Mouse (Mus musculus): ENCODE results near the gene Ldlrad1. TPM values are rescaled to one million over a fixed set of nuclear protein-coding genes. Genes with fewer than 3 reads are reported as not detected.

The Ldlrad1 gene
- total and polyA plus RNA-seq, 2 experiments from 2014 or later, result not detected

DNA sequence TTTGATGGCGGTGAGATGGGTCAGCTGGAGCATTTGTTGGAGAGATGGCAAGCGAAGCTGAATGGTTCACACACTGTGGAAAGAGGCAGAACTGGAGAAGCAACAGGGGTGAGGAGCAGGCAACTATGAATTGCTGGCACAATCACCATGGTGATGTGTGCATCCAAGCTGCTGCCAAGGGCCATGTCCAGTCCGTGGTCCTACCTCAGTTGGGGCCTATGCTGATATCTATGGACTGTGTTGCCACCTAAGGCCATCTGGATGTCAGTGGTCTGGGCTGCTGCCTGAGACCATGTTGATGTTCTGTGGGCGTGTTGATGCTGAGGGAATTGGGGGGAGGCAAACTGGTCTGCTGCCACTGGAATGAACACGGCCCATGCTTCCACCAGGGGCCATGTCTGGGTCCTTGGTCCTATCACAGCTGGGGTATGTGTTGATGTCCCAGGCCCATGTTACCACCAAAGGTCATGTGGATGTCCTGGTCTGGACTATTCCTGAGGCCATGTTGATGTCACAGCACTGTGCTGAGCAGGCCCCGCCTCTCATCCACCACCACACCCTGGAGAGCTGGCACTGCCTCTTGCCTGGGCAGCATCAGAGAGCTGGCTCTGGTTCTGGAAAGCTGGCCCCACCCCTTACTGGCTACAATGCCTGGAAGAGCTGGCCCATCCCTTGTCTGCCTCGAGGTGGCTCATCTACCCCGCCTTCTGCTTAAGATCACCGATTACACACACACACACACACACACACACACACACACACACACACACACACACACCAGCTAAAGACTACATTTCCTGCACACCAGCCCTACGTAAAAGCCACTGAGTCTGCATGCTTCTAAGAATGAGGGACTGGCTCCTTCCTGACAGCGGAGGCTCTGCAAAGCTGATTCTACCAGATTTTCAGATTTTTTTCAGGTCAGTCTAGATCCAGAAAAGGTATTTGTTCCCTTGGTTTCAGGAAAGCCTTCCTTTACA is 14.5 kb downstream of the Ldlrad1 start:
- H3K9ac ChIP-seq (replicated peaks; ENCODE audit: low read depth, low read length), result no peak overlapping the region
- H3K4me2 ChIP-seq (ENCODE audit: low read depth, low read length), result no peak overlapping the region
- H3K27me3 ChIP-seq (ENCODE audit: control insufficient read depth, insufficient read depth, low read length), result peaks cover 13% of the 10 kb centered on the region
- TF ChIP-seq CTCF (IDR thresholded peaks at IDR 0.05; ENCODE audit: low read depth) (no peak), EP300 (IDR thresholded peaks at IDR 0.05; ENCODE audit: low read depth) (no peak)
- H3K4me3 ChIP-seq (ENCODE audit: low read depth, low read length), result no peak overlapping the region
- WGBS, result 73% methylated on average over 11 of the region's 11 CpGs
- H3K9me3 ChIP-seq (replicated peaks; ENCODE audit: control insufficient read depth, low read length), result no peaks in the 10 kb centered on the region
- no peaks in the 10 kb centered on the region for H3K4me1 ChIP-seq (ENCODE audit: control insufficient read depth, insufficient read depth)
- peak; percentile 83 for ATAC-seq (ENCODE audit: insufficient read depth, low read depth)
- no peaks in the 10 kb centered on the region for H3K36me3 ChIP-seq (replicated peaks; ENCODE audit: control insufficient read depth, insufficient read depth, low read length)
- DNase-seq (ENCODE audit: low spot score), result peak; percentile 32
- no peak overlapping the region for H3K27ac ChIP-seq (ENCODE audit: low read depth)

- no peak overlapping the region for H3K4me2 ChIP-seq (ENCODE audit: low read depth, low read length)
- no peak overlapping the region for H3K4me3 ChIP-seq (ENCODE audit: low read depth, low read length)
- H3K27me3 ChIP-seq (ENCODE audit: control insufficient read depth, insufficient read depth, low read length), result peaks cover 4% of the 10 kb centered on the region
- ATAC-seq (ENCODE audit: insufficient read depth, low read depth), result no peak
- no peaks in the 10 kb centered on the region for H3K36me3 ChIP-seq (replicated peaks; ENCODE audit: control insufficient read depth, insufficient read depth, low read length)
- H3K9ac ChIP-seq (replicated peaks; ENCODE audit: low read depth, low read length), result no peak overlapping the region
- 84% methylated on average over 2 of the region's 2 CpGs for WGBS
- H3K4me1 ChIP-seq (ENCODE audit: control insufficient read depth, insufficient read depth), result no peaks in the 10 kb centered on the region
- H3K9me3 ChIP-seq (replicated peaks; ENCODE audit: control insufficient read depth, low read length), result no peaks in the 10 kb centered on the region
- DNase-seq (ENCODE audit: low spot score), result no peak
- TF ChIP-seq EP300 (IDR thresholded peaks at IDR 0.05; ENCODE audit: low read depth) (no peak), CTCF (IDR thresholded peaks at IDR 0.05; ENCODE audit: low read depth) (no peak)
- no peak overlapping the region for H3K27ac ChIP-seq (ENCODE audit: low read depth)
Measured at GRCm38 (mm10) chr4:107226313-107226712, 17.3 kb downstream of the Ldlrad1 start.

DNA sequence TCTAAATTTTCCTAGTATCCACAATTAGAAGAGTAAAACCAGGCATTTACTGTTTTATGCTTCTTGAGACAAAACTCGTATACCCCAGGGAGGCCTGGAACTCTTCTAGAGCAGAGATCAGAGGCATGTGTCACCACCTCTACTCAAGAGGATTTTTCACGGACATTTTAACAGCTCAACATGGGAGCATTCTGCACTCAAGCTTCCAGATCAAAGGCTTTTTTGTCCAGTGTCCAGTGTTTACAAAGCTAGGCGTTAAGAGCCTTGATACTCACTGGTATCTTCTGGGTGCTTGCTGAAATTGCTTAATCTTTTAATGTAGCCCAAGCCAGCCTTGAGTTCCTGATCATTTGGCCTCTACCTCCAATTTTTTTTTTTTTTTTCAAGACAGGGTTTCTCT is 23.2 kb downstream of the Ldlrad1 start:
- DNase-seq (ENCODE audit: low spot score) (no peak), ATAC-seq (ENCODE audit: insufficient read depth, low read depth) (no peak)
- TF ChIP-seq EP300 (IDR thresholded peaks at IDR 0.05; ENCODE audit: low read depth) (no peak), CTCF (IDR thresholded peaks at IDR 0.05; ENCODE audit: low read depth) (no peak)
- H3K27me3 ChIP-seq (ENCODE audit: control insufficient read depth, insufficient read depth, low read length), result no peaks in the 10 kb centered on the region
- no peak overlapping the region for H3K9ac ChIP-seq (replicated peaks; ENCODE audit: low read depth, low read length)
- H3K4me1 ChIP-seq (ENCODE audit: control insufficient read depth, insufficient read depth), result no peaks in the 10 kb centered on the region
- H3K4me2 ChIP-seq (ENCODE audit: low read depth, low read length), result no peak overlapping the region
- WGBS, result 34% methylated on average over 3 of the region's 3 CpGs
- H3K4me3 ChIP-seq (ENCODE audit: low read depth, low read length), result no peak overlapping the region
- H3K27ac ChIP-seq (ENCODE audit: low read depth), result no peak overlapping the region
- no peaks in the 10 kb centered on the region for H3K9me3 ChIP-seq (replicated peaks; ENCODE audit: control insufficient read depth, low read length)
- peaks cover 41% of the 10 kb centered on the region for H3K36me3 ChIP-seq (replicated peaks; ENCODE audit: control insufficient read depth, insufficient read depth, low read length)

GRCm38 (mm10) chr4:107238253-107238652 is 29.3 kb downstream of the Ldlrad1 start:
- Histone ChIP-seq H3K4me3 (ENCODE audit: low read depth, low read length) (no peak overlapping the region), H3K4me1 (ENCODE audit: control insufficient read depth, insufficient read depth) (no peaks in the 10 kb centered on the region), H3K27me3 (ENCODE audit: control insufficient read depth, insufficient read depth, low read length) (no peaks in the 10 kb centered on the region), H3K9me3 (replicated peaks; ENCODE audit: control insufficient read depth, low read length) (no peaks in the 10 kb centered on the region), H3K36me3 (replicated peaks; ENCODE audit: control insufficient read depth, insufficient read depth, low read length) (peaks cover 75% of the 10 kb centered on the region), H3K27ac (ENCODE audit: low read depth) (no peak overlapping the region), H3K9ac (replicated peaks; ENCODE audit: low read depth, low read length) (no peak overlapping the region), H3K4me2 (ENCODE audit: low read depth, low read length) (no peak overlapping the region)
- ATAC-seq (ENCODE audit: insufficient read depth, low read depth), result no peak
- no peak for DNase-seq (ENCODE audit: low spot score)
- TF ChIP-seq CTCF (IDR thresholded peaks at IDR 0.05; ENCODE audit: low read depth) (no peak), EP300 (IDR thresholded peaks at IDR 0.05; ENCODE audit: low read depth) (no peak)
- WGBS, result 81% methylated on average over 2 of the region's 2 CpGs

- no peak overlapping the region for H3K4me2 ChIP-seq (ENCODE audit: low read depth, low read length)
- H3K4me3 ChIP-seq (ENCODE audit: low read depth, low read length), result no peak overlapping the region
- no peak for TF ChIP-seq CTCF (IDR thresholded peaks at IDR 0.05; ENCODE audit: low read depth)
- no peaks in the 10 kb centered on the region for H3K27me3 ChIP-seq (ENCODE audit: control insufficient read depth, insufficient read depth, low read length)
- no peak for ATAC-seq (ENCODE audit: insufficient read depth, low read depth)
- 97% methylated on average over 6 of the region's 6 CpGs for WGBS
- no peak for DNase-seq (ENCODE audit: low spot score)
- peaks cover 10% of the 10 kb centered on the region; the same call in 1 of the 2 replicates for H3K4me1 ChIP-seq (ENCODE audit: control insufficient read depth, insufficient read depth)
- H3K36me3 ChIP-seq (replicated peaks; ENCODE audit: control insufficient read depth, insufficient read depth, low read length), result peaks cover 55% of the 10 kb centered on the region
- H3K9me3 ChIP-seq (replicated peaks; ENCODE audit: control insufficient read depth, low read length), result no peaks in the 10 kb centered on the region
- no peak overlapping the region for H3K9ac ChIP-seq (replicated peaks; ENCODE audit: low read depth, low read length)
- H3K27ac ChIP-seq (ENCODE audit: low read depth), result no peak overlapping the region
Measured at GRCm38 (mm10) chr4:107240196-107240595, 31.2 kb downstream of the Ldlrad1 start.
